Mouse (Mus musculus): ENCODE results near the gene Tmco4.

DNA sequence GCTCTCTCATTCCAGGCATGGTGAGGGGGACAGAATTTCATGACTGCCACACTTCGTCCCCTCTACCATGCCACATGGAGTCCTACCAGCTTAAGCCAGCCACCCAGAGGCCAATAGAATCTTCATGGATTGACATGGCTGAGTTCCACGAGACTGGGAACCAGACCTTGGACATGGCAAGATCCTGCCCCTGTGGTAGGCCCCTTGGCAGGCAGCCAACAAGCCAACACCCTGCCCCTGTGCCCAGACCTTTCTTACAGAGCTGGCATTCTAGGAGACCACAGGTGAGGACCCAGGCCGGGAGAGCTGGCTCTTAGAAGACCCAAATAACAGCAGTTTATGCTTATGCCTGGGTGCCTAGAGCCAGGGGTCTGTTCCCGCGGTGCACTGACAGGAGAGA lies 6.8 kb upstream of the Tmco4 start:
- TF ChIP-seq CTCF (IDR thresholded peaks at IDR 0.05) (no peak), POLR2A (IDR thresholded peaks at IDR 0.05; ENCODE audit: insufficient read depth, low read depth, low read length) (no peak), EP300 (IDR thresholded peaks at IDR 0.05; ENCODE audit: insufficient read depth, low read depth, low read length) (no peak)
